Mouse (Mus musculus): ENCODE results near the gene Scarf2. TPM values are rescaled to one million over a fixed set of nuclear protein-coding genes. Genes with fewer than 3 reads are reported as not detected.

Scarf2 gene
- polyA plus RNA-seq, 1 experiment from 2014 or later, result 24.5 TPM

- Histone ChIP-seq H3K4me1 (peaks cover 16% of the 10 kb centered on the region), H3K4me3 (0 out of 2 replicates have a peak overlapping the region, but pooled peaks have one; percentile 60), H3K36me3 (no peaks in the 10 kb centered on the region), H3K9me3 (replicated peaks) (no peaks in the 10 kb centered on the region), H3K27ac (peak overlapping the region; percentile 89; the same call in 1 of the 2 replicates), H3K27me3 (ENCODE audit: low read depth, poor library complexity, severe bottlenecking) (peaks cover 53% of the 10 kb centered on the region)
- no peak for DNase-seq (ENCODE audit: low spot score)
- WGBS, result 80% methylated on average over 8 of the region's 8 CpGs
Observed at GRCm38 (mm10) chr16:17816528-17816927, 19.4 kb downstream of the Scarf2 start.

GRCm38 (mm10) chr16:17826500-17826899 lies 29.4 kb downstream of the Scarf2 start:
- H3K27ac ChIP-seq, result no peak overlapping the region
- no peak overlapping the region for H3K4me3 ChIP-seq
- WGBS, result 78% methylated on average over 2 of the region's 2 CpGs
- H3K9me3 ChIP-seq (replicated peaks), result no peaks in the 10 kb centered on the region
- H3K27me3 ChIP-seq (ENCODE audit: low read depth, poor library complexity, severe bottlenecking), result peaks cover 28% of the 10 kb centered on the region
- no peaks in the 10 kb centered on the region for H3K36me3 ChIP-seq
- peaks cover 51% of the 10 kb centered on the region for H3K4me1 ChIP-seq
- no peak for DNase-seq (ENCODE audit: low spot score)

GRCm38 (mm10) chr16:17828229-17828628 lies 31.1 kb downstream of the Scarf2 start:
- no peaks in the 10 kb centered on the region for H3K36me3 ChIP-seq
- no peak for DNase-seq (ENCODE audit: low spot score)
- peak overlapping the region; percentile 76 for H3K27ac ChIP-seq
- H3K27me3 ChIP-seq (ENCODE audit: low read depth, poor library complexity, severe bottlenecking), result peaks cover 45% of the 10 kb centered on the region
- H3K9me3 ChIP-seq (replicated peaks), result no peaks in the 10 kb centered on the region
- H3K4me3 ChIP-seq, result no peak overlapping the region
- H3K4me1 ChIP-seq, result peaks cover 67% of the 10 kb centered on the region
- 81% methylated on average over 2 of the region's 2 CpGs for WGBS

GRCm38 (mm10) chr16:17828867-17829266 lies 31.8 kb downstream of the Scarf2 start:
- peaks cover 74% of the 10 kb centered on the region for H3K4me1 ChIP-seq
- H3K4me3 ChIP-seq, result no peak overlapping the region
- peaks cover 49% of the 10 kb centered on the region for H3K27me3 ChIP-seq (ENCODE audit: low read depth, poor library complexity, severe bottlenecking)
- H3K9me3 ChIP-seq (replicated peaks), result no peaks in the 10 kb centered on the region
- peak; percentile 71 for DNase-seq (ENCODE audit: low spot score)
- WGBS, result 45% methylated on average over 3 of the region's 3 CpGs
- no peaks in the 10 kb centered on the region for H3K36me3 ChIP-seq
- H3K27ac ChIP-seq, result peak overlapping the region; percentile 76

- no peak overlapping the region for H3K4me3 ChIP-seq
- H3K27ac ChIP-seq, result peak overlapping the region; percentile 70
- DNase-seq (ENCODE audit: low spot score), result no peak
- no peaks in the 10 kb centered on the region for H3K36me3 ChIP-seq
- H3K27me3 ChIP-seq (ENCODE audit: low read depth, poor library complexity, severe bottlenecking), result peaks cover 66% of the 10 kb centered on the region
- H3K9me3 ChIP-seq (replicated peaks), result no peaks in the 10 kb centered on the region
- peaks cover 81% of the 10 kb centered on the region for H3K4me1 ChIP-seq
- 69% methylated on average over 10 of the region's 10 CpGs for WGBS
Observed at GRCm38 (mm10) chr16:17830385-17831178, 33.5 kb downstream of the Scarf2 start.

GRCm38 (mm10) chr16:17831781-17832180 lies 34.7 kb downstream of the Scarf2 start:
- no peak overlapping the region for H3K4me3 ChIP-seq
- H3K4me1 ChIP-seq, result peaks cover 77% of the 10 kb centered on the region
- H3K27me3 ChIP-seq (ENCODE audit: low read depth, poor library complexity, severe bottlenecking), result peaks cover 78% of the 10 kb centered on the region
- H3K9me3 ChIP-seq (replicated peaks), result no peaks in the 10 kb centered on the region
- no peaks in the 10 kb centered on the region for H3K36me3 ChIP-seq
- H3K27ac ChIP-seq, result peak overlapping the region; percentile 70
- WGBS, result 18% methylated on average over 11 of the region's 11 CpGs
- DNase-seq (ENCODE audit: low spot score), result peak; percentile 44

GRCm38 (mm10) chr16:17832821-17833220 lies 35.7 kb downstream of the Scarf2 start, which contains the start of gene B830017H08Rik:
B830017H08Rik (plus strand) TSS chr16:17833121.
- Histone ChIP-seq H3K27me3 (ENCODE audit: low read depth, poor library complexity, severe bottlenecking) (peaks cover 89% of the 10 kb centered on the region), H3K4me3 (peak within 1 kb of the TSS; percentile 79), H3K36me3 (peaks cover 2% of the 10 kb centered on the region; the same call in 1 of the 2 replicates), H3K27ac (peak within 1 kb of the TSS; percentile 91), H3K4me1 (peaks cover 67% of the 10 kb centered on the region), H3K9me3 (replicated peaks) (no peaks in the 10 kb centered on the region)
- no peak for DNase-seq (ENCODE audit: low spot score)
- 30% methylated on average over 7 of the region's 7 CpGs for WGBS

GRCm38 (mm10) chr16:17833321-17833680 lies 36.2 kb downstream of the Scarf2 start:
- Histone ChIP-seq H3K9me3 (replicated peaks) (no peaks in the 10 kb centered on the region), H3K4me1 (peaks cover 62% of the 10 kb centered on the region), H3K27ac (peak overlapping the region; percentile 91), H3K27me3 (ENCODE audit: low read depth, poor library complexity, severe bottlenecking) (peaks cover 88% of the 10 kb centered on the region), H3K4me3 (peak overlapping the region; percentile 79), H3K36me3 (peaks cover 4% of the 10 kb centered on the region; the same call in 1 of the 2 replicates)
- WGBS, result under 1% methylated on average over 37 of the region's 37 CpGs
- DNase-seq (ENCODE audit: low spot score), result peak; percentile 74

- Histone ChIP-seq H3K4me3 (peak overlapping the region; percentile 79), H3K36me3 (peaks cover 4% of the 10 kb centered on the region; the same call in 1 of the 2 replicates), H3K27me3 (ENCODE audit: low read depth, poor library complexity, severe bottlenecking) (peaks cover 88% of the 10 kb centered on the region), H3K27ac (peak overlapping the region; percentile 91), H3K9me3 (replicated peaks) (no peaks in the 10 kb centered on the region), H3K4me1 (peaks cover 57% of the 10 kb centered on the region)
- WGBS, result 7% methylated on average over 103 of the region's 103 CpGs
- peak; percentile 73 for DNase-seq (ENCODE audit: low spot score)
Observed at GRCm38 (mm10) chr16:17833681-17834399, 36.8 kb downstream of the Scarf2 start.

- Histone ChIP-seq H3K27me3 (ENCODE audit: low read depth, poor library complexity, severe bottlenecking) (peaks cover 85% of the 10 kb centered on the region), H3K4me1 (peaks cover 50% of the 10 kb centered on the region), H3K4me3 (peak overlapping the region; percentile 79), H3K36me3 (peaks cover 4% of the 10 kb centered on the region; the same call in 1 of the 2 replicates), H3K27ac (no peak overlapping the region; the same call in 1 of the 2 replicates), H3K9me3 (replicated peaks) (no peaks in the 10 kb centered on the region)
- 56% methylated on average over 7 of the region's 7 CpGs for WGBS
- DNase-seq (ENCODE audit: low spot score), result no peak
Observed at GRCm38 (mm10) chr16:17834543-17834942, 37.5 kb downstream of the Scarf2 start.

- Histone ChIP-seq H3K27ac (no peak overlapping the region), H3K9me3 (replicated peaks) (no peaks in the 10 kb centered on the region), H3K27me3 (ENCODE audit: low read depth, poor library complexity, severe bottlenecking) (peaks cover 76% of the 10 kb centered on the region), H3K36me3 (peaks cover 11% of the 10 kb centered on the region), H3K4me3 (no peak overlapping the region), H3K4me1 (peaks cover 41% of the 10 kb centered on the region)
- peak; percentile 35 for DNase-seq (ENCODE audit: low spot score)
- WGBS, result 66% methylated on average over 13 of the region's 13 CpGs
Observed at GRCm38 (mm10) chr16:17835481-17835880, 38.4 kb downstream of the Scarf2 start.

- Histone ChIP-seq H3K27ac (no peak within 1 kb of the TSS), H3K27me3 (ENCODE audit: low read depth, poor library complexity, severe bottlenecking) (peaks cover 50% of the 10 kb centered on the region)
- WGBS, result 83% methylated on average over 6 of the region's 6 CpGs
Observed at GRCm38 (mm10) chr16:17838051-17838450, 41.0 kb downstream of the Scarf2 start, which contains the start of gene Car15. Car15 (minus strand) TSS chr16:17838364.

GRCm38 (mm10) chr16:17839976-17840375 lies 42.9 kb downstream of the Scarf2 start:
- 90% methylated on average over 4 of the region's 4 CpGs for WGBS
- DNase-seq (ENCODE audit: low spot score), result no peak
- Histone ChIP-seq H3K4me1 (no peaks in the 10 kb centered on the region), H3K9me3 (replicated peaks) (no peaks in the 10 kb centered on the region), H3K27me3 (ENCODE audit: low read depth, poor library complexity, severe bottlenecking) (peaks cover 31% of the 10 kb centered on the region), H3K4me3 (no peak overlapping the region), H3K27ac (no peak overlapping the region), H3K36me3 (peaks cover 56% of the 10 kb centered on the region)

More at GRCm38 (mm10) chr16:17838051-17838450, 41.0 kb downstream of the Scarf2 start, which contains the start of gene Car15:
- Histone ChIP-seq H3K4me1 (peaks cover 16% of the 10 kb centered on the region), H3K9me3 (replicated peaks) (no peaks in the 10 kb centered on the region), H3K4me3 (no peak within 1 kb of the TSS), H3K36me3 (peaks cover 37% of the 10 kb centered on the region)
- no peak for DNase-seq (ENCODE audit: low spot score)

All from limb, embryonic 10.5 days (tissue).